Mouse (Mus musculus) layer of hippocampus, postnatal 36 days (tissue): ENCODE measurements around the gene Calm3. TPM values are rescaled to one million over a fixed set of nuclear protein-coding genes. Genes with fewer than 3 reads are reported as not detected.
A peak's percentile ranks its signal among the peaks of the same experiment; 100 is the strongest.

ENCODE experiments used
- DNase-seq, 2 experiments: peaks; one replicate each; pipeline ENCODE4 v3.0.0; 2022
- total RNA-seq, 2 experiments: library from RNA; stranded (reverse); gene quantifications; 2 replicates each; pipeline ENCODE4 v1.2.3; 2021

Gene Calm3
- total RNA-seq, 2 experiments from 2014 or later = 2,055 to 2,361 TPM

- DNase-seq = no peak
Observed at GRCm38 (mm10) chr7:16914453-16915343, 9.2 kb downstream of the Calm3 start.

GRCm38 (mm10) chr7:16913806-16914452 is 10.0 kb downstream of the Calm3 start:
- DNase-seq = peak; percentile 69 to 71

- DNase-seq = no peak
Observed at GRCm38 (mm10) chr7:16912360-16912759, 11.6 kb downstream of the Calm3 start.

GRCm38 (mm10) chr7:16911904-16912303 is 12.0 kb downstream of the Calm3 start:
- no peak for DNase-seq

- no peak for DNase-seq
Observed at GRCm38 (mm10) chr7:16909909-16910308, 14.0 kb downstream of the Calm3 start.

GRCm38 (mm10) chr7:16908859-16909258 is 15.1 kb downstream of the Calm3 start:
- no peak for DNase-seq

- no peak for DNase-seq
Observed at GRCm38 (mm10) chr7:16908367-16908766, 15.5 kb downstream of the Calm3 start.

- no peak for DNase-seq
Observed at GRCm38 (mm10) chr7:16907842-16908241, 16.1 kb downstream of the Calm3 start.

GRCm38 (mm10) chr7:16906889-16907559 is 16.9 kb downstream of the Calm3 start:
- DNase-seq = no peak

- DNase-seq = no peak
Observed at GRCm38 (mm10) chr7:16906281-16906680, 17.6 kb downstream of the Calm3 start, which contains the start of gene Ptgir. TSS of gene Ptgir (plus strand) at chr7:16906490.

GRCm38 (mm10) chr7:16905491-16906021 is 18.4 kb downstream of the Calm3 start:
- no peak for DNase-seq

- DNase-seq = no peak
Observed at GRCm38 (mm10) chr7:16904120-16904675, 19.7 kb downstream of the Calm3 start.

- DNase-seq = no peak
Observed at GRCm38 (mm10) chr7:16903439-16903955, 20.4 kb downstream of the Calm3 start.

GRCm38 (mm10) chr7:16900526-16900925 is 23.4 kb downstream of the Calm3 start:
- DNase-seq = no peak

- no peak for DNase-seq
Observed at GRCm38 (mm10) chr7:16895511-16895910, 28.4 kb downstream of the Calm3 start.

- peak in 1 of 2 experiments; percentile 63 for DNase-seq
Observed at GRCm38 (mm10) chr7:16895000-16895399, 28.9 kb downstream of the Calm3 start.

GRCm38 (mm10) chr7:16894279-16894678 is 29.6 kb downstream of the Calm3 start:
- DNase-seq = no peak

GRCm38 (mm10) chr7:16893612-16894011 is 30.3 kb downstream of the Calm3 start:
- DNase-seq = no peak

- DNase-seq = no peak
Observed at GRCm38 (mm10) chr7:16892352-16892730, 31.6 kb downstream of the Calm3 start.

GRCm38 (mm10) chr7:16891641-16892351 is 32.1 kb downstream of the Calm3 start, which contains the start of gene Gng8:
TSS of gene Gng8 (plus strand) at chr7:16891786.
- peak; percentile 78 to 83 for DNase-seq

- no peak for DNase-seq
Observed at GRCm38 (mm10) chr7:16890944-16891343, 33.0 kb downstream of the Calm3 start.
